Mouse (Mus musculus) heart, postnatal 0 days (tissue): ENCODE measurements at regions not wholly inside any gene's neighbourhood (a gene's known extent, or its start where the extent isn't known, plus 50 kb on each side); places are given as distances from the start of the nearest gene placed in this dataset.

ENCODE experiments used
- CTCF ChIP-seq: IDR thresholded peaks from 2 replicates; pipeline ENCODE4 v1.5.1; 2016; ENCODE audit warnings: antibody characterized with exemption, control low read depth, low read depth
- EP300 ChIP-seq: IDR thresholded peaks from 2 replicates; pipeline ENCODE4 v1.6.1; 2016; ENCODE audit warnings: antibody characterized with exemption, low read depth

GRCm38 (mm10) chr3:11213996-11214395 lies 878.5 kb upstream of the Gm38303 start:
- TF ChIP-seq CTCF (no peak), EP300 (no peak)
